Mouse (Mus musculus) E14TG2a.4 (cell line): ENCODE data around the gene Abhd10.

Experiments used
- H3K27me3 ChIP-seq: 2 replicates; pipeline ENCODE4 v1.6.1; 2014; ENCODE audit warnings: low read length, control low read depth; ENCODE audit not compliant: insufficient read depth
- H3K36me3 ChIP-seq: 2 replicates; pipeline ENCODE4 v1.6.1; 2014; ENCODE audit warnings: low read length, control low read depth; ENCODE audit not compliant: insufficient read depth
- H3K4me1 ChIP-seq: replicated peaks from 2 replicates; pipeline ENCODE4 v1.6.1; 2014; ENCODE audit warnings: low read depth, low read length, control low read depth
- H3K4me3 ChIP-seq: replicated peaks from 2 replicates; pipeline ENCODE4 v1.5.1; 2014; ENCODE audit warnings: mild to moderate bottlenecking, low read length
- H3K9me3 ChIP-seq: 2 replicates; pipeline ENCODE4 v1.6.1; 2014; ENCODE audit warnings: low read length, control low read depth
- CTCF ChIP-seq: conservative IDR thresholded peaks from 2 replicates; pipeline ENCODE4 v1.5.1; 2014; ENCODE audit warnings: low read length
- NANOG ChIP-seq: IDR thresholded peaks from 2 replicates; pipeline ENCODE4 v1.6.1; 2014; ENCODE audit warnings: borderline replicate concordance, low read length, mixed read lengths
- POU5F1 ChIP-seq: IDR thresholded peaks from 2 replicates; pipeline ENCODE4 v1.6.1; 2014; ENCODE audit warnings: low read length, borderline replicate concordance

The Abhd10 gene

DNA sequence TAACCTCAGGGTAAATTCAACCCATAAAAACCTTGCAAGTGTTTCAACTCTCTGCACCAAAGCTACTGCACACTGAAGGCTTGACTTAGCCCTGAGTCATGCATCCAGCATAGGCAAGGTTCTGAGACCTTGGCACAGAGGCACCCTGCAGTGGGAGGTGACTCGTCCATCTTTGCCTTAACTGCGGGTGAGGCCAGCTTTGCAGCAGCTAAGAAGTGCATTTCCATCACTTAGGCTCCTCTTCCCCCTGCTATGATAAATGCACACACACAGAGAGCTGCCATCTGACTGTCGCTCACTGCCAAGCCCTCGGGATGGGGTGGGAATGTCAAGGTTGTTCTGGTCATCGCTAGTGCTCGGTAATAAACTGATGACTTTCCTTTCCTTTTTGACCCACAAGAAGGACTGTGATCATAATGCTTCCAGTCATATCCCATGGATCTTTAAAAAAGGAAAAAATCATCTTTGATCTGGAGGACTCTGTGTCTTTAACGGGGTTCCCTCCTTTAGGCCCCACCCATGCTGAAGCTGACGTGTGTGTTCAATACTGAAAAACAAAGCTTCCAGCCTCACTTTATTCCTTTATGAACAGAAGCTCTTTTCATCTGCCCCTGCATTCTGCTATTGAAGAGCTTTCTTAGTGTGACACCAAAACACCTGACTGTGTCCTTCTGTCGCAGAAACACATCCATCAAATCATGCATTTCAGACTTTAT, 47.2 kb downstream of the Abhd10 start:
- TF ChIP-seq CTCF (no peak), NANOG (no peak), POU5F1 (no peak)
- H3K4me1 ChIP-seq = no peaks in the 10 kb centered on the region
- no peaks in the 10 kb centered on the region for H3K27me3 ChIP-seq
- H3K9me3 ChIP-seq = peaks cover 29% of the 10 kb centered on the region
- no peaks in the 10 kb centered on the region for H3K36me3 ChIP-seq
- H3K4me3 ChIP-seq = no peak overlapping the region

DNA sequence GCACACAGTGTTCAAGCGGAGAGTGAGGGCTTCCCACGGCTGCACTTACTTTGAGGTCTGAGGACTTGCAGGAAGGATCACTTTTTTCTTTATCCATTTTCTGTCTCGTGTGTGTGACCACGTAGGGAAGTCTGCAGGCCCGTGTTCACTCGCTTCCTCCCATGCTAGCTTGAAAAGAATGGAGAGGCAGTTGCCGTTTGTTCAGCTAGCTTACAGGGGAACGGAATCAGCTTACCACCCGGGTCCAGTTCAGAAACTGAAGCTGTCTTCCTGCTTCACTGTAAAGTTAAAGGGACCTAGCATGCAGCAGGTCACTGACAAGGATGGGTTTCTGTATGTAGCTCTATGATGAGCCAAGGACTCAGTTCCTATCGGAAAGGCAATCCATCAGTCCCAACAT, 49.2 kb downstream of the Abhd10 start, which contains the start of gene Tmprss7:
Gene Tmprss7, minus strand, starts transcription at position 101 of the 400 bp plus-strand sequence.
- Histone ChIP-seq H3K4me1 (peaks cover 6% of the 10 kb centered on the region), H3K4me3 (no peak within 1 kb of the TSS), H3K36me3 (no peaks in the 10 kb centered on the region), H3K27me3 (no peaks in the 10 kb centered on the region), H3K9me3 (peaks cover 15% of the 10 kb centered on the region)
- TF ChIP-seq POU5F1 (no peak), CTCF (no peak), NANOG (no peak)

DNA sequence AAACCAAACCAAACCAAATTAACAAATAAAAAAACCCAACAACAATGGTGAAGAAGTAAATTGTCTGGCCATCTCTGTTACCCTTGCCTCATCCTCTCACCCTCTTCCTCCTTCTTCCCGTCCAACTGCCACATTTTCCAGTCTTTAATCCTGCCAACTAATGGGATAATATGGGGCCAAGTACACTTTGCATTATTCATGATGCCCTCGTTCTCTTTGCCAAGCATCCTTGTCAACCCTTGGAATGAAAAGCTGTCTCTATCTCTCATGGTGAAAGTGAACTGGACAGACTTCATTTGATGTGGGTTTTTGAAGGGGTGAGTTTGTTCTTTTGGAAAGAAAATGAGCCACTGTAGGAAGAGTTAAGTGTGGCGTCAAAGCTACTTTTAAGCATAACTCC, 49.9 kb downstream of the Abhd10 start:
- TF ChIP-seq POU5F1 (no peak), NANOG (no peak), CTCF (no peak)

DNA sequence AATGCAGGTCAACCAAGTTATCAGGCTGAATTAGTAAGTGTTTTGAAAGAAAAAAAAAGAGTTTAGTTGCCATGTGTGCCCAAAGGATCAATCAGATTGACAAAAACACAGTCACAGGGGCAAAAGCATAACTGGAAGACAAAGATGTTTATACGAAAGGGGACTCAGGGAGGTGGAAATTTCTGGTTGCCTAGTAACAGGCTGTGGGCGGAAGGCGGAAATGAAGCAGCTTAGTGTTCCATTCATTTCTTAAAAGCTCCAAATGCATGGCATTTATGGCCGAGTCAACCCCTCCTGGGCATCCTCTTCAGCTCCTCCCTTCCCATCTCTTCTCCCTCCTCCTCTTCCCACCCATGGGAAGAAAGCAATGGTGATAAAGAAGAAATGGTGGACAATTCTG, 52.6 kb downstream of the Abhd10 start:
- Histone ChIP-seq H3K9me3 (no peaks in the 10 kb centered on the region), H3K27me3 (no peaks in the 10 kb centered on the region), H3K4me1 (peaks cover 6% of the 10 kb centered on the region), H3K4me3 (no peak overlapping the region), H3K36me3 (no peaks in the 10 kb centered on the region)
- TF ChIP-seq NANOG (no peak), CTCF (no peak), POU5F1 (no peak)

More for the DNA sequence above, 49.9 kb downstream of the Abhd10 start:
- Histone ChIP-seq H3K4me1 (peaks cover 6% of the 10 kb centered on the region), H3K9me3 (peaks cover 11% of the 10 kb centered on the region), H3K27me3 (no peaks in the 10 kb centered on the region), H3K36me3 (no peaks in the 10 kb centered on the region), H3K4me3 (no peak overlapping the region)

DNA sequence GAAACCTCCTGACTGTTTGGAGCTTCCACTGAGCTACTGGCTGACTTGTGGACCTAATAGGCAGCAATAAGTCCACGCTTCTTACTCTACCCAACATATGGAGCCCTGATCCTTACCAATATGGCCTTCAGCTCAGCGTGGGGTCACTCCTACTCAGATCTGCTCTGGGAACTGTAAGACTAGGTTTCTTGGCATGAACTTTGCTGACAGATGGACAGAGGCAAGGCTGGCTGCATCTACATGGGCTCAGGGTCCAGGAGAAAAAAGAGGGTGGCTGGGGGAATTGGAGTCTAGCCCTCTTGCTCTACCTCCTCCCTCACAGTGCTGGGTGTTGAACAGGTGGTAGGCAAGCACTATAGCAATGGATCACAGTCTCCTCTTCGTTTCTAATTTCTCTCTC, 55.9 kb downstream of the Abhd10 start:
- TF ChIP-seq POU5F1 = no peak
- TF ChIP-seq CTCF = no peak
- no peak for TF ChIP-seq NANOG
- Histone ChIP-seq H3K4me3 (no peak overlapping the region), H3K9me3 (no peaks in the 10 kb centered on the region), H3K36me3 (no peaks in the 10 kb centered on the region), H3K4me1 (peaks cover 6% of the 10 kb centered on the region), H3K27me3 (no peaks in the 10 kb centered on the region)

DNA sequence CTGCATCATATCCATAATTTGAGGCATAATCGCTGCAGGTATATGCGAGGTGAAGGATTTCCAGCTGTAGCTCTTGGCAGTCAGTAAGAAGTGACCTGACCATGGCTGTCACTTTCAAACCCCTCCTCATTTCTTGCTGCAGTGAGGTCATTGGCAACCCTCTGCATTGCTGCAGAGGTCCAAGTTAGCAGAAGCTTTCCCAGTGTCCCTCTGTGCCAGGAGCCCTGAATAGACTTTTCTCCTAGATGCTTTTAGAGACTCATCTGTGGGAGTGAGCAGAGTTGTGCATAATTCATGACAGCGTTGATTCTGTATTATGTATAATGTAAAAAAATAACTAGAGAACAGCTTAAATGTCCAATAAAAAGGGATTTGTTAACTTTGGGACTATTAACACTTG, 57.5 kb downstream of the Abhd10 start:
- H3K4me3 ChIP-seq = no peak overlapping the region
- peaks cover 4% of the 10 kb centered on the region for H3K4me1 ChIP-seq
- no peaks in the 10 kb centered on the region for H3K9me3 ChIP-seq
- H3K27me3 ChIP-seq = no peaks in the 10 kb centered on the region
- TF ChIP-seq POU5F1 (no peak), NANOG (no peak), CTCF (no peak)
- no peaks in the 10 kb centered on the region for H3K36me3 ChIP-seq

DNA sequence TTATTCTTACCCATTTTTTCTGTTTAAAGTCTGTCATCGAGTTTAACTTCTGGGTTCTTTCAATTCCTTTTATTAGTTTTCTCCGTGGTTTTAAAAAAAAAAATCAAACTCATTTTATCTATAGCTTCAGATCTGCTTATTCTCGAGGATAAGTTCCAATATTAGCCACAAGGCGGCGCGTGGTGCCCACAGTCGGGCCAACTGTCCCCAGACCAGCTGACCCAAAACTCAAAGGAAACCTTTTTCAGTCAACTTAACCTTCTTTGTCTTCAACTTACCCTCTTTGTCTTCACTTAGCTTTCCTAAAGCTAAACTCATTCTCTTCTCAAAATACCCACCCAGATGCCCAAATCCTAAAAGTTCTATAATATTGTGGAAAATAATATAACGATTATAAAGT, 57.9 kb downstream of the Abhd10 start:
- Histone ChIP-seq H3K4me1 (no peaks in the 10 kb centered on the region), H3K27me3 (no peaks in the 10 kb centered on the region), H3K4me3 (no peak overlapping the region), H3K36me3 (no peaks in the 10 kb centered on the region), H3K9me3 (no peaks in the 10 kb centered on the region)
- TF ChIP-seq NANOG = no peak
- no peak for TF ChIP-seq POU5F1
- peak; percentile 85 for TF ChIP-seq CTCF
